Mouse (Mus musculus) midbrain, embryonic 13.5 days (tissue): ENCODE measurements at regions not wholly inside any gene's neighbourhood (a gene's known extent, or its start where the extent isn't known, plus 50 kb on each side); places are given as distances from the start of the nearest gene placed in this dataset.

Experiments used
- ATAC-seq: fragments of 200-750 bp; cut with Nextera tagmentation; 2 replicates; pipeline ENCODE4 v1.8.0; 2017; ENCODE audit warnings: mild to moderate bottlenecking, moderate TSS enrichment, moderate library complexity
- H3K27ac ChIP-seq: fragments of 300-500 bp; sonication (generic); 2 replicates; pipeline ENCODE4 v1.5.1; 2015; ENCODE audit warnings: inconsistent platforms, mild to moderate bottlenecking, moderate library complexity
- H3K27me3 ChIP-seq: fragments of 300-500 bp; sonication (generic); 2 replicates; pipeline ENCODE4 v1.6.1; 2015; ENCODE audit warnings: mild to moderate bottlenecking, inconsistent platforms
- H3K36me3 ChIP-seq: fragments of 300-500 bp; sonication (generic); 2 replicates; pipeline ENCODE4 v1.6.1; 2015; ENCODE audit warnings: mild to moderate bottlenecking, inconsistent platforms
- H3K4me1 ChIP-seq: fragments of 300-500 bp; sonication (generic); replicated peaks from 2 replicates; pipeline ENCODE4 v1.6.1; 2015; ENCODE audit warnings: inconsistent platforms
- H3K4me2 ChIP-seq: fragments of 300-500 bp; sonication (generic); replicated peaks from 2 replicates; pipeline ENCODE4 v1.6.1; 2015; ENCODE audit warnings: moderate library complexity, mild to moderate bottlenecking, inconsistent platforms
- H3K4me3 ChIP-seq: fragments of 300-500 bp; sonication (generic); replicated peaks from 2 replicates; pipeline ENCODE4 v1.5.1; 2015; ENCODE audit warnings: mild to moderate bottlenecking, inconsistent platforms
- H3K9ac ChIP-seq: fragments of 300-500 bp; sonication (generic); replicated peaks from 2 replicates; pipeline ENCODE4 v1.6.1; 2015; ENCODE audit warnings: mild to moderate bottlenecking, inconsistent platforms
- H3K9me3 ChIP-seq: fragments of 300-500 bp; sonication (generic); 2 replicates; pipeline ENCODE4 v1.6.1; 2016; ENCODE audit warnings: mild to moderate bottlenecking, inconsistent platforms
- WGBS: fragments of 180-500 bp; shearing (Covaris S2); methylation state at CpG from one replicate; pipeline ENCODE4 v1.1.7; 2015; 5-methylcytosine and 5-hydroxymethylcytosine counted together

- no peak for ATAC-seq
- Histone ChIP-seq H3K4me2 (no peak overlapping the region), H3K27me3 (no peaks in the 10 kb centered on the region), H3K9me3 (no peaks in the 10 kb centered on the region), H3K36me3 (no peaks in the 10 kb centered on the region), H3K27ac (no peak overlapping the region), H3K4me3 (no peak overlapping the region), H3K9ac (no peak overlapping the region), H3K4me1 (no peaks in the 10 kb centered on the region)
- 83% methylated on average over 5 of the region's 5 CpGs for WGBS
Observed at GRCm38 (mm10) chr10:109607121-109607520, 596.3 kb upstream of the Syt1 start.

- no peak overlapping the region for H3K27ac ChIP-seq
- no peaks in the 10 kb centered on the region for H3K27me3 ChIP-seq
- no peak overlapping the region for H3K9ac ChIP-seq
- ATAC-seq = no peak
- H3K4me1 ChIP-seq = peaks cover 4% of the 10 kb centered on the region; the same call in 1 of the 2 replicates
- WGBS = 87% methylated on average over 3 of the region's 3 CpGs
- H3K36me3 ChIP-seq = no peaks in the 10 kb centered on the region
- H3K9me3 ChIP-seq = no peaks in the 10 kb centered on the region
- no peak overlapping the region for H3K4me3 ChIP-seq
- H3K4me2 ChIP-seq = no peak overlapping the region
Observed at GRCm38 (mm10) chr10:109603241-109603640, 592.5 kb upstream of the Syt1 start.

GRCm38 (mm10) chr10:109598604-109599003, 587.8 kb upstream of the Syt1 start:
- Histone ChIP-seq H3K4me2 (no peak overlapping the region), H3K27me3 (no peaks in the 10 kb centered on the region), H3K36me3 (no peaks in the 10 kb centered on the region), H3K9ac (no peak overlapping the region), H3K9me3 (no peaks in the 10 kb centered on the region), H3K27ac (no peak overlapping the region), H3K4me3 (no peak overlapping the region), H3K4me1 (peaks cover 4% of the 10 kb centered on the region; the same call in 1 of the 2 replicates)
- ATAC-seq = no peak
- WGBS = 33% methylated on average over 3 of the region's 3 CpGs

- H3K4me2 ChIP-seq = no peak overlapping the region
- WGBS = 91% methylated on average over 4 of the region's 4 CpGs
Observed at GRCm38 (mm10) chr10:109573200-109573599, 562.4 kb upstream of the Syt1 start.

GRCm38 (mm10) chr10:109569798-109570197, 559.0 kb upstream of the Syt1 start:
- 89% methylated on average over 2 of the region's 2 CpGs for WGBS
- H3K4me2 ChIP-seq = no peak overlapping the region
- ATAC-seq = no peak

More at GRCm38 (mm10) chr10:109573200-109573599, 562.4 kb upstream of the Syt1 start:
- no peaks in the 10 kb centered on the region for H3K27me3 ChIP-seq
- H3K4me3 ChIP-seq = no peak overlapping the region
- H3K9me3 ChIP-seq = no peaks in the 10 kb centered on the region
- no peaks in the 10 kb centered on the region for H3K36me3 ChIP-seq
- no peak overlapping the region for H3K9ac ChIP-seq
- no peak overlapping the region for H3K27ac ChIP-seq
- no peaks in the 10 kb centered on the region for H3K4me1 ChIP-seq
- no peak for ATAC-seq

GRCm38 (mm10) chr10:109566675-109567074, 555.9 kb upstream of the Syt1 start:
- Histone ChIP-seq H3K27ac (no peak overlapping the region), H3K4me3 (no peak overlapping the region), H3K36me3 (no peaks in the 10 kb centered on the region), H3K4me1 (no peaks in the 10 kb centered on the region), H3K9ac (no peak overlapping the region), H3K27me3 (no peaks in the 10 kb centered on the region), H3K4me2 (no peak overlapping the region), H3K9me3 (no peaks in the 10 kb centered on the region)
- no peak for ATAC-seq
- WGBS = 75% methylated on average over 2 of the region's 2 CpGs

More at GRCm38 (mm10) chr10:109569798-109570197, 559.0 kb upstream of the Syt1 start:
- H3K27ac ChIP-seq = no peak overlapping the region
- no peaks in the 10 kb centered on the region for H3K9me3 ChIP-seq
- no peaks in the 10 kb centered on the region for H3K4me1 ChIP-seq
- no peak overlapping the region for H3K4me3 ChIP-seq
- H3K9ac ChIP-seq = no peak overlapping the region
- no peaks in the 10 kb centered on the region for H3K36me3 ChIP-seq
- H3K27me3 ChIP-seq = no peaks in the 10 kb centered on the region

GRCm38 (mm10) chr10:109561638-109562037, 550.9 kb upstream of the Syt1 start:
- 53% methylated on average over 2 of the region's 2 CpGs for WGBS
- H3K27ac ChIP-seq = no peak overlapping the region

GRCm38 (mm10) chr10:109561094-109561493, 550.3 kb upstream of the Syt1 start:
- Histone ChIP-seq H3K4me3 (no peak overlapping the region), H3K27me3 (no peaks in the 10 kb centered on the region), H3K9ac (no peak overlapping the region), H3K9me3 (no peaks in the 10 kb centered on the region), H3K4me1 (no peaks in the 10 kb centered on the region), H3K36me3 (no peaks in the 10 kb centered on the region), H3K4me2 (no peak overlapping the region), H3K27ac (no peak overlapping the region)
- 11% methylated on average over 1 of the region's 1 CpGs for whole genome bisulfite sequencing
- ATAC-seq = no peak

More at GRCm38 (mm10) chr10:109561638-109562037, 550.9 kb upstream of the Syt1 start:
- Histone ChIP-seq H3K4me1 (no peaks in the 10 kb centered on the region), H3K4me2 (no peak overlapping the region), H3K27me3 (no peaks in the 10 kb centered on the region), H3K4me3 (no peak overlapping the region), H3K9me3 (no peaks in the 10 kb centered on the region), H3K36me3 (no peaks in the 10 kb centered on the region), H3K9ac (no peak overlapping the region)
- no peak for ATAC-seq

- no peak overlapping the region for H3K4me2 ChIP-seq
- H3K36me3 ChIP-seq = no peaks in the 10 kb centered on the region
- WGBS = 92% methylated on average over 1 of the region's 1 CpGs
- H3K9me3 ChIP-seq = no peaks in the 10 kb centered on the region
- H3K27me3 ChIP-seq = no peaks in the 10 kb centered on the region
- H3K27ac ChIP-seq = no peak overlapping the region
- H3K4me1 ChIP-seq = no peaks in the 10 kb centered on the region
- no peak for ATAC-seq
- no peak overlapping the region for H3K9ac ChIP-seq
- H3K4me3 ChIP-seq = no peak overlapping the region
Observed at GRCm38 (mm10) chr10:109543301-109543700, 532.5 kb upstream of the Syt1 start.

GRCm38 (mm10) chr10:109540229-109540628, 529.4 kb upstream of the Syt1 start:
- Histone ChIP-seq H3K27me3 (no peaks in the 10 kb centered on the region), H3K36me3 (no peaks in the 10 kb centered on the region), H3K27ac (no peak overlapping the region), H3K9ac (no peak overlapping the region), H3K4me1 (no peaks in the 10 kb centered on the region), H3K4me3 (no peak overlapping the region), H3K9me3 (no peaks in the 10 kb centered on the region), H3K4me2 (no peak overlapping the region)
- ATAC-seq = no peak
- 93% methylated on average over 2 of the region's 2 CpGs for WGBS

- Histone ChIP-seq H3K4me3 (no peak overlapping the region), H3K4me2 (no peak overlapping the region), H3K4me1 (no peaks in the 10 kb centered on the region), H3K27me3 (no peaks in the 10 kb centered on the region), H3K36me3 (no peaks in the 10 kb centered on the region), H3K27ac (no peak overlapping the region), H3K9ac (no peak overlapping the region), H3K9me3 (no peaks in the 10 kb centered on the region)
- 92% methylated on average over 2 of the region's 2 CpGs for WGBS
- ATAC-seq = no peak
Observed at GRCm38 (mm10) chr10:109528096-109528495, 517.3 kb upstream of the Syt1 start.

- no peak overlapping the region for H3K4me2 ChIP-seq
- H3K4me3 ChIP-seq = no peak overlapping the region
- H3K9me3 ChIP-seq = no peaks in the 10 kb centered on the region
- no peaks in the 10 kb centered on the region for H3K4me1 ChIP-seq
- no peaks in the 10 kb centered on the region for H3K36me3 ChIP-seq
- WGBS = 23% methylated on average over 2 of the region's 2 CpGs
- H3K27ac ChIP-seq = no peak overlapping the region
- ATAC-seq = no peak
- no peak overlapping the region for H3K9ac ChIP-seq
- no peaks in the 10 kb centered on the region for H3K27me3 ChIP-seq
Observed at GRCm38 (mm10) chr10:109521681-109522080, 510.9 kb upstream of the Syt1 start.

GRCm38 (mm10) chr10:109517664-109518063, 506.9 kb upstream of the Syt1 start:
- Histone ChIP-seq H3K9ac (no peak overlapping the region), H3K4me1 (no peaks in the 10 kb centered on the region), H3K27me3 (no peaks in the 10 kb centered on the region), H3K27ac (no peak overlapping the region), H3K36me3 (no peaks in the 10 kb centered on the region), H3K4me3 (no peak overlapping the region), H3K9me3 (no peaks in the 10 kb centered on the region), H3K4me2 (no peak overlapping the region)
- ATAC-seq = no peak
- WGBS = 80% methylated on average over 1 of the region's 1 CpGs
